ENCODE assay signal across 12 mouse cellular contexts in the genomic region with DNA sequence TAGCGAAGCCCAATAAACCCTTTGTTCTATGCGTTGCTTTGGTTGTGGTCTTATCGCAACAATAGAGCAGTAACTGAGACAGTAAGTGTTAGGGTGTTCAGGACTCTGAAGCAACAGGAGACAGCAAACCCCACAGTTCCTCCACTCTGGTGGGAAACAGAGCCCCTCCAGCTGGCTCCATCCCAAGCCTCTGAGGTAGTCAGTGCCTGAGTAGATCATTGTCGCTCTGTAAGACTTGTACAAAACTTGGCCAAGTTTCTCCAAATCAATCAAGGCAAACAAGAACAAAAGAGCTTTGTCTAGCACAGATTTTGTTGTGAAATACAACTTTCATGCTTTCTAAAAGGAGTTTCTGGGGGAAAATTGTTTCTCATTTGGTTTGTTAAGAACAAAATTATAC.
"Had no signal": no experiment of that assay in that cellular context is flagged by ENCODE, and none has a peak within 500 bp of the region (broad histone marks: within the 10 kb centered on the region; RNA-seq: fewer than 3 reads in every experiment).

No protein-coding gene starts in this region.

- H3K36me3 ChIP-seq: liver, embryonic 13.5 days; lung, embryonic 15.5 days; midbrain, embryonic 12.5 days had no signal

- ATAC-seq: midbrain, embryonic 16.5 days had no signal

- H3K27ac ChIP-seq: kidney, postnatal 0 days; layer of hippocampus, adult 2 months; liver, embryonic 13.5 days; lung, embryonic 15.5 days; macrophage; midbrain, embryonic 12.5 days had no signal

- DNase-seq: kidney, adult 2 months; kidney, postnatal 25 days; layer of hippocampus, adult 9-11 months; liver, embryonic 13.5 days; thymus, adult 18-20 months; thymus, postnatal 4 days had no signal

- H3K4me3 ChIP-seq: layer of hippocampus, adult 2 months; liver, embryonic 13.5 days; lung, embryonic 15.5 days; midbrain, embryonic 12.5 days had no signal

- H3K4me2 ChIP-seq: liver, embryonic 13.5 days; lung, embryonic 15.5 days; midbrain, embryonic 12.5 days had no signal

- H3K4me1 ChIP-seq: liver, embryonic 13.5 days; lung, embryonic 15.5 days; midbrain, embryonic 12.5 days had no signal

- H3K9me3 ChIP-seq: liver, embryonic 13.5 days; lung, embryonic 15.5 days; midbrain, embryonic 12.5 days had no signal

- H3K9ac ChIP-seq: liver, embryonic 13.5 days; lung, embryonic 15.5 days; midbrain, embryonic 12.5 days had no signal

- H3K27me3 ChIP-seq: liver, embryonic 13.5 days; lung, embryonic 15.5 days; midbrain, embryonic 12.5 days had no signal
